Mouse (Mus musculus): ENCODE results near the gene Cdk11b. TPM values are rescaled to one million over a fixed set of nuclear protein-coding genes. Genes with fewer than 3 reads are reported as not detected.
A peak's percentile ranks its signal among the peaks of the same experiment; 100 is the strongest.

Gene Cdk11b
- polyA plus RNA-seq, 1 experiment: 40.4 TPM

GRCm38 (mm10) chr4:155578336-155579125 lies 46.1 kb upstream of the Cdk11b start:
- no peak overlapping the region for H3ac ChIP-seq (ENCODE audit: control insufficient read depth, insufficient read length, low read depth)
- TF ChIP-seq CTCF (IDR thresholded peaks at IDR 0.05; ENCODE audit: control insufficient read depth, insufficient read depth, insufficient read length) (no peak), MAX (IDR thresholded peaks at IDR 0.05) (no peak), FOSL1 (IDR thresholded peaks at IDR 0.05; ENCODE audit: insufficient read depth, low read length, poor library complexity, severe bottlenecking) (no peak), MYOG (IDR thresholded peaks at IDR 0.05; ENCODE audit: control insufficient read depth, extremely low read depth, insufficient read length) (no peak), CEBPB (IDR thresholded peaks at IDR 0.05; ENCODE audit: low read depth) (no peak), MYOD1 (IDR thresholded peaks at IDR 0.05; ENCODE audit: control insufficient read depth, insufficient read length, low read depth) (no peak), USF1 (IDR thresholded peaks at IDR 0.05; ENCODE audit: low read depth) (no peak)
- no peak overlapping the region for H3K4me3 ChIP-seq (ENCODE audit: insufficient read depth, poor library complexity, severe bottlenecking)
- H3K79me2 ChIP-seq (ENCODE audit: control insufficient read depth, insufficient read depth): peaks cover 78% of the 10 kb centered on the region
- H3K27me3 ChIP-seq (ENCODE audit: control insufficient read depth, insufficient read depth, insufficient read length): no peaks in the 10 kb centered on the region
- peaks cover 60% of the 10 kb centered on the region for H3K36me3 ChIP-seq (ENCODE audit: control insufficient read depth, insufficient read depth)
- peaks cover 48% of the 10 kb centered on the region for H3K79me3 ChIP-seq (ENCODE audit: low read depth)

DNA sequence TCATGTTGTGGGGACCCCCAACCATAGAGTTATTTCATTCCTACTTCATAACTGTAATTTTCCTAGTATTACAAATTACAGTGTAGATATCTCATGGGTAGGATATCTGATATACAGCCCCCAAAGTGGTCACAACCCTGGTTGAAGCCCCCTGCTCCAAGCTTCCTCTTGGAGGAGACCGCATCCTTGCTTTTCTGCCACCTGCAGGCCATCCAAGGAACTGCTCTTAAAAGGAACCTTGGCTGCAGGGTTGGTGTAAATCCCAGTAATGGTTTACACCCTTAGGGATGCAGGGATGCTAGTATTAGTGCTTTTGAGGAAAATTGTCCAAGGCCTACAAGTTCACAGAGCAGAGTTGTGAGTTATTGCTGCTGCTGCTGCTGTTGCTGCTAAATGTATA lies 44.2 kb upstream of the Cdk11b start:
- H3K36me3 ChIP-seq (ENCODE audit: control insufficient read depth, insufficient read depth): peaks cover 77% of the 10 kb centered on the region
- no peaks in the 10 kb centered on the region for H3K27me3 ChIP-seq (ENCODE audit: control insufficient read depth, insufficient read depth, insufficient read length)
- TF ChIP-seq CTCF (IDR thresholded peaks at IDR 0.05; ENCODE audit: control insufficient read depth, insufficient read depth, insufficient read length): peak; percentile 30
- no peak for TF ChIP-seq MAX (IDR thresholded peaks at IDR 0.05)
- no peak overlapping the region for H3K4me3 ChIP-seq (ENCODE audit: insufficient read depth, poor library complexity, severe bottlenecking)
- no peak overlapping the region for H3ac ChIP-seq (ENCODE audit: control insufficient read depth, insufficient read length, low read depth)
- H3K79me2 ChIP-seq (ENCODE audit: control insufficient read depth, insufficient read depth): peaks cover 75% of the 10 kb centered on the region
- peaks cover 36% of the 10 kb centered on the region for H3K79me3 ChIP-seq (ENCODE audit: low read depth)

GRCm38 (mm10) chr4:155582279-155582905 lies 42.3 kb upstream of the Cdk11b start:
- H3K27me3 ChIP-seq (ENCODE audit: control insufficient read depth, insufficient read depth, insufficient read length): no peaks in the 10 kb centered on the region
- peaks cover 56% of the 10 kb centered on the region for H3K79me2 ChIP-seq (ENCODE audit: control insufficient read depth, insufficient read depth)
- H3K4me3 ChIP-seq (ENCODE audit: insufficient read depth, poor library complexity, severe bottlenecking): peak overlapping the region; percentile 12
- H3ac ChIP-seq (ENCODE audit: control insufficient read depth, insufficient read length, low read depth): peak overlapping the region; percentile 81
- TF ChIP-seq CTCF (IDR thresholded peaks at IDR 0.05; ENCODE audit: control insufficient read depth, insufficient read depth, insufficient read length) (no peak), CEBPB (IDR thresholded peaks at IDR 0.05; ENCODE audit: low read depth) (peak; percentile 59), MAX (IDR thresholded peaks at IDR 0.05) (peak; percentile 99), MYOD1 (IDR thresholded peaks at IDR 0.05; ENCODE audit: control insufficient read depth, insufficient read length, low read depth) (peak; percentile 34)
- peaks cover 20% of the 10 kb centered on the region for H3K79me3 ChIP-seq (ENCODE audit: low read depth)
- peaks cover 80% of the 10 kb centered on the region for H3K36me3 ChIP-seq (ENCODE audit: control insufficient read depth, insufficient read depth)

DNA sequence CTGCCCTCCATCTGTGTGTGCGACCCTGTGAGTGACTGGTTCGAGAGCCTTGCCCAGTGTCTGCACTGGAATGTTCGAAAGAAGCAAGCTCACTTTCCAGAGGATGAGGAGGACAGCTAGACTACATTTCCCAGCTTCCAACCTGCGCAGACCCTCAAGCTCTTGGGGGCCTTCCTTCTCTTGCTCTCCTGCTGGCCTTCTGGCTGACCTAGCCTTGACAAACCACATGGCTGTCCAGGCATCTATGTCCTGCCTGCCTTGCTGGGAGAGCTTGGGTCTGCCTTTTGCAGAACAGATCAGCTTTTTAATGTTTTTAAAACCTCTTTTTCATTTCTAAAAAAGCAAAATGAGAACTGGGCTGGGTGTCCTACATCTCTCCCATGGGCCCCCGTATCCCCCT lies 35.3 kb upstream of the Cdk11b start:
- Histone ChIP-seq H3K27me3 (ENCODE audit: control insufficient read depth, insufficient read depth, insufficient read length) (no peaks in the 10 kb centered on the region), H3K36me3 (ENCODE audit: control insufficient read depth, insufficient read depth) (peaks cover 68% of the 10 kb centered on the region), H3ac (ENCODE audit: control insufficient read depth, insufficient read length, low read depth) (no peak overlapping the region), H3K4me3 (ENCODE audit: insufficient read depth, poor library complexity, severe bottlenecking) (no peak overlapping the region), H3K79me3 (ENCODE audit: low read depth) (peaks cover under 1% of the 10 kb centered on the region), H3K79me2 (ENCODE audit: control insufficient read depth, insufficient read depth) (peaks cover 8% of the 10 kb centered on the region)
- TF ChIP-seq FOSL1 (IDR thresholded peaks at IDR 0.05; ENCODE audit: insufficient read depth, low read length, poor library complexity, severe bottlenecking): no peak
- TF ChIP-seq CEBPB (IDR thresholded peaks at IDR 0.05; ENCODE audit: low read depth): no peak
- no peak for TF ChIP-seq MYOD1 (IDR thresholded peaks at IDR 0.05; ENCODE audit: control insufficient read depth, insufficient read length, low read depth)
- TF ChIP-seq CTCF (IDR thresholded peaks at IDR 0.05; ENCODE audit: control insufficient read depth, insufficient read depth, insufficient read length): no peak
- TF ChIP-seq USF1 (IDR thresholded peaks at IDR 0.05; ENCODE audit: low read depth): no peak
- no peak for TF ChIP-seq MAX (IDR thresholded peaks at IDR 0.05)
- TF ChIP-seq MYOG (IDR thresholded peaks at IDR 0.05; ENCODE audit: control insufficient read depth, extremely low read depth, insufficient read length): no peak

GRCm38 (mm10) chr4:155591012-155591719 lies 33.5 kb upstream of the Cdk11b start:
- TF ChIP-seq FOSL1 (IDR thresholded peaks at IDR 0.05; ENCODE audit: insufficient read depth, low read length, poor library complexity, severe bottlenecking) (no peak), USF1 (IDR thresholded peaks at IDR 0.05; ENCODE audit: low read depth) (no peak)
- no peak overlapping the region for H3K4me3 ChIP-seq (ENCODE audit: insufficient read depth, poor library complexity, severe bottlenecking)
- H3ac ChIP-seq (ENCODE audit: control insufficient read depth, insufficient read length, low read depth): no peak overlapping the region
- peaks cover 50% of the 10 kb centered on the region for H3K36me3 ChIP-seq (ENCODE audit: control insufficient read depth, insufficient read depth)
- no peaks in the 10 kb centered on the region for H3K27me3 ChIP-seq (ENCODE audit: control insufficient read depth, insufficient read depth, insufficient read length)
- no peaks in the 10 kb centered on the region for H3K79me2 ChIP-seq (ENCODE audit: control insufficient read depth, insufficient read depth)
- H3K79me3 ChIP-seq (ENCODE audit: low read depth): no peaks in the 10 kb centered on the region
